Mouse (Mus musculus): ENCODE data around the gene Slx1b.
A peak's percentile ranks its signal among the peaks of the same experiment; 100 is the strongest.
"Not testable (repeated sequence)": the region's sequence is repeated elsewhere in the genome, so short reads cannot be mapped to it uniquely, and the experiment has no call there.

Slx1b gene

DNA sequence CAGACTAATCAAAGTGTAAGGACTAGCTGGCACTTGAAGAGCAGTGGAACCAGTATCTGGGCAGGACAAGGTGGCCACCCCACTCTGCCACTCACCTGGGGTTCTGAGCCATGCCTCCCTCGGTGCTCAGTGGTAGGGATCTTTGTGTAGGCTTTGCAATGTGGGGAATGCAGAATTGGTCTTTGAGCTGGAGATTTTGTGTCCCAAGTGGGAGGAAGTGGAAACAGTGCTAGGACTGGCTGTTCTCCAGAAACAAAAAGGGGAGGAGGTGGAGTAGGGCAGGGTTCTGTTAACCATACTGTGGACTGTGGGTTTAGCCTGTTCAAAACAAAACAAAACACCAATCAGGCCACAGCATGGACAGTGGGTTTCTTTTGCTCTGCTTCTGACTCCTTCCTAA lies 19.4 kb downstream of the Slx1b start, which contains the start of gene Sult1a1:
Gene Sult1a1 (minus strand): TSS at position 226 of the 400 bp plus-strand sequence.
- DNase-seq = no peak

GRCm38 (mm10) chr7:126675104-126675503 lies 20.5 kb downstream of the Slx1b start:
- no peak for DNase-seq

DNA sequence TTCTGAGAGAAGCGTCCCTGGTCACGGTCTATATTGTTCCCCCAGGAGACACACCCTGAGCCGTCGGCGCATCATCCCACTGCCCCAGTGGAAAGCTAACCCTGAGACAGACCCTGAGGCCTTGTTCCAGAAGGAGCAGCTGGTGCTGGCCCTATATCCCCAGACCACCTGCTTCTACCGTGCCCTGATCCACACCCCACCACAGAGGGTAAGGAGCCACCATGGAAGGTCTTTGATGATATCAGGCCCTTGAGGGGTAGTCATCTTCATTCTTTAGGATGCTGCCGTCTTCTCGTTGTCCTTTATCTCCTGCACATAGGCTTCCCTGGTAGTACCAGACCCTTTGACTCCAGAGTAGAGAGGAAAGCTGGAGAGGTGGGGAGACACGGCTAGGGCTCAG lies 23.5 kb downstream of the Slx1b start:
- DNase-seq = no peak

DNA sequence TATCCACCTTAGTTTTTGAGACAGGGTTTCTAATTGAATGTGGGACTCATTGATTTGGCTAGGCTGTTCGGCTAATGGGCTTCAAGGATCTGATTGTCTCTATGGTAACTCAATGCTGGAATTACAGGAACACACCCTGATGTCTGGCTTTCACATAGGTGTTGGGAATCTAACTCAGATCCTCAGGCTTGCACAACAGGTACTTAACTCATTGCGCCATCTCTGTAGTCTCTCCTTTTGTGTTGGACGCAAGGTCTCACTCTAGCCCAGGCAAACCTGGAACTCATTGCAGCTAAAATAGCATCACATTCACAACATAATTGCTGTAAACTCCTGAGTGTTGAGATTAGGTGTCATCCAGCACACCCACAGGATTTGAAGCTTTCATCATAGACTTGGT lies 25.4 kb downstream of the Slx1b start:
- no peak for DNase-seq

- DNase-seq = no peak
Measured at GRCm38 (mm10) chr7:126668452-126668851, 27.1 kb downstream of the Slx1b start.

- no peak for DNase-seq
Measured at GRCm38 (mm10) chr7:126667495-126668090, 28.0 kb downstream of the Slx1b start.

DNA sequence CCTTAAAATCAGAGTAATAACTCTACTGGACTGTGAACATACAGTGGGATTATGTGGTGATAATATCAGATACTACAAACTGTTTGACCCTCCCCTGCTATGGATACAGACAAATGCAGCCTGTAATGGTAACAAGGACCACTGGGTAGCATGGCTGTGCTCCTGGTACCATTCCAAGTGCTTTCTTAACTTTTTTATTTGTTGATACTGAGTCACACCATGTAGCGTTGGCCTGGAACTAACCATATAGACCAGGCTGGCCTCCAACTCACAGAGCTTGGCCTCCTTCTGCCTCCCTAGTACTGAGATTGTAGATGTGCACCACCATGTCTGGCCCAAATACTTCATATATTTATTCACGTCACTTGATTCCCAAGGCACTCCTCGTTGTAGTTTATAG lies 30.3 kb downstream of the Slx1b start:
- no peak for DNase-seq

- no peak for DNase-seq
Measured at GRCm38 (mm10) chr7:126663646-126664045, 31.9 kb downstream of the Slx1b start.

DNA sequence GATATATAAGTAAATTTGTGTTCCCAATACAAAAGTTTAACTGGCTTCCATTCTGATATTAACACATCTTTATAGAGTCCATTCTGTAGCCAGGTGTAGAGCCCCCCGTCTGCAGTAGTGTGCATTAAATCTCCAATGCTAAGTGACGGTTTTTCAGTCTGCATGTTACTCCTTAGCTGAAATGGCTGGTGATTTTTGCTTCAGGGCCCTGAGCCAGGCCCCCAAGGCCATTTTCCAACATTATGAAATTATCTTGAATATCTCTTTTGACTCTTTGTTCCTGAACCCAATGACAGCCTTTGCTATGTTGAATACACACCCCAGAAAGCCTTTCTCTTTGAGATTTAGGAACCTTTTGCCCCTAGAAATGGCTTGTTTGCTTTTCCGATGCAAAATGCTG lies 35.8 kb downstream of the Slx1b start:
- no peak for DNase-seq

GRCm38 (mm10) chr7:126657522-126657921 lies 38.1 kb downstream of the Slx1b start:
- no peak for DNase-seq

DNA sequence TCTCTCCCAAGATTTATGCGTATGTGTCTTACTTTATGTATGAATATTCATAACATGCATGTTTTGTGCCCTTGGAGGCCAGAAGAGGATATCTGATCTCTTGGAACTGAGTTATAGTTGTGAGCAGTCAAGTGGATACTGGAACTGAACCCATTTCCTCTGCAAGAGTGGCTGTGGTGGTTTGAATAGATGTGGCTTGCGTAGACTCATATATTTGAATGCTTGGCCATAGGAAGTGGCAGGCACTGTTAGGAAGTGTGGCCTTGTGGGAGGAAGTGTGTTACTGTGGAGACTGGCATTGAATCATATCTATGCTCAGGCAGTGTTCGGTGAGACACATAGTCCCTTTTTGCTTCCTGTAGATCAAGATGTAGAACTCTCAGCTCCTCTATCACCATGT lies 39.9 kb downstream of the Slx1b start:
- peak; percentile 3 to 15 for DNase-seq

DNA sequence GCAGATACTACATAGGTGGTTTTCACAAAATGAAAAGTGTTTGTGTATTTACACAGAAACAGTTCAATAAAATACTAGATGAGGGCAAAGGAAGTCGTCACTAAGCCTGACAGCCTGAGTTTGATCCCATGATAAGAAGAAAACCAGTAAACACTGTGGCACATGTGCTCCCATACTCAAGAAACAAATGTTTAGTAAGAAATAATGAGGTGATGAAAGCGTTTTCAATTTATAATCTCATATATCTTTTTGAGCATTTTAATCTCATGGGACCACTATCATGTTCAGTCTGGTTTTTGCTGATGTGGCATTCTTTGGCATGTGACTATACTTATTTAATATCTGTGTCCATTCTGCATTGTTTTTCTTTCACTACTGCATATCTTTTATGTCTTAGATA lies 41.6 kb downstream of the Slx1b start:
- no peak for DNase-seq

DNA sequence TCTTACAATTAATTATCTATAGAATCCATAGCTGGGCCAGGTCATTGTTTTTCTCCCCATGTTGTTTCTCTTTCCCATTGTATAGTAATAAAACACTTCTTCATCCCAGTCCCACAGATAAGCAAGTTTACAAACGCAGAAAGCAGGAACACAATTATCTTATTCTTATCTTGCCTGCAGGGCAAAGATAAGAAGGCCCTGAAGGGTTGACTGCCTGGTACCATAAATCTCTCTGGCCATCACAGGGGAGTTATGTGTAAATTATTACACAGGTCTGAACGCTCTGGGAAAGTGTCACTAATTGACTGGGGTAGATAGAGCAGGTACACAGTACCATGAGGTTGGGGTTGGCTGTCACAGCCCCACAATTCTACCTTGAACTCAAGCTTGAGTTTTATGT lies 44.7 kb downstream of the Slx1b start:
- no peak for DNase-seq

- DNase-seq = peak; percentile 93
Measured at GRCm38 (mm10) chr7:126649231-126650051, 46.1 kb downstream of the Slx1b start, which contains the start of gene Sgf29. TSS of gene Sgf29 (plus strand) at chr7:126649309.

GRCm38 (mm10) chr7:126648486-126648885 lies 47.1 kb downstream of the Slx1b start:
- DNase-seq = no peak

DNA sequence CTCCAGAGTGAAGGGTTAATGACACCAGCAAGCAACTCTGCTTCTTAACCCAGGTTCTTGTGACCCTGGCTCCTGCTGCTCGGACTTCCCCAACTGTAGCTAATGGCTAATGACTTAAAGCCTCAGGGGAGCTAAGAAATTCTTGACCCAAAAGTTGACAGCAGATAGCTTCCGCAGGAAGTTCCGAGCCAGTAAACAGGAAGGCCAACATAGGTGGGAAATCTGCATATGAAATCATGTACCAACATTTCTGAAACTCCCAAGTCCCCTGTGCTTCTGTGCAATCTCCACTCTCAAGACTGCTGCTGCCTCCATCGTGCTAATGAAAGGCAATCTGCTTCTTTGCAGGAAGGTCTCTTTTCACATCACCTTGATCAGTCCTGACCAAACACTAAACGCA lies 49.9 kb downstream of the Slx1b start:
- DNase-seq = no peak

- DNase-seq = no peak
Measured at GRCm38 (mm10) chr7:126644914-126645313, 50.7 kb downstream of the Slx1b start.

DNA sequence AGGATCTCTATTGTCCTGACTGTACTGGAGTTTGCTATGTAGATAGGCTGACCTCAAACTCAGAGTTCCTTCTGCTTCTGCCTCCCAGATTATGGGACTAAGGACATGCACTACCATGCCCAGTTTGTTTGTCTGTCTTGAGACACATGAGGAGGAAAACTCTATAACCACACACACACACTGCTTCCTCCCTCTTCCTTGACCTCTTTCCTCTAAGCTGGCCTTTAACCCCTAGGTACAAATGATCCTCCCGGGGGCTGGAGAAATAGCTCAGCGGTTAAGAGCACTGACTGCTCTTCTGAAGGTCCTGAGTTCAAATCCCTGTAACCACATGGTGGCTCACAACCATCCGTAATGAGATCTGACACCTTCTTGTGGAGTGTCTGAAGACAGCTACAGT lies 51.2 kb downstream of the Slx1b start:
- no peak for DNase-seq

- DNase-seq = not testable (repeated sequence)
Measured at GRCm38 (mm10) chr7:126643244-126643617, 52.4 kb downstream of the Slx1b start.

DNA sequence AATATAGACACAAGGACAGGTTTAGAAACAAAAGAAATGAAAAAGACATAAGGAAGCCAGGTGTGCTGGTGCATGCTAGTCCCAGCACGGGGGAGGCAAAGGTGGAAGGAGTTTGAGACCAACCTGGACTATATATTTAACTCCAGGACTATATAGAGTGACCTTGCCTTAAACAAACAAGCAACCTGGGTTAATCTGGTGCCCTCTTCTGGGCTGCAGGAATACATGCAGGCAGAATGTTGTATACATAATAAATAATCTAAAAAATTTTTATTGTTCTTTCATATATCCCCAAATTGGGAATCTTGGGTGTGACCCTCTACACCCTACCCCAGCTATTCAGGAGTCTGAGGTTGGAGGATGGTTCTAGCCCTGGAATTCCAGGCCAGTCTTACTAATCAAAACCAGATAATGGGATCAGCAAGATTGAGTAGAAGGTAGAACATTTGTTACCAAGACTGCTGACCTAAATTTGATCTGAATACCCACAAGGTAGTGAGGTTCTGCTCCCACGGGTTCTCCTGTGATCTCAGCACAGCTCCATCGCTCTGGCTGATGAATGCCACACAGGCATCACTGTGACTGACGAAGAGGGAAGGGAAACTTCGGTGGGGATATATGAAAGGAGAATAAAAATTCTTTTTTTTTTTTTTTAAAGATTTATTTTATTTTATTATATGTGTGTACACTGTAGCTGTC lies 52.9 kb downstream of the Slx1b start:
- DNase-seq = no peak

Measured in thymus, postnatal 36 days (tissue).